Mouse (Mus musculus): ENCODE data around the gene Dlec1. TPM values are rescaled to one million over a fixed set of nuclear protein-coding genes. Genes with fewer than 3 reads are reported as not detected.

The Dlec1 gene
- polyA plus RNA-seq, 1 experiment from 2014 or later: 0.02 TPM

DNA sequence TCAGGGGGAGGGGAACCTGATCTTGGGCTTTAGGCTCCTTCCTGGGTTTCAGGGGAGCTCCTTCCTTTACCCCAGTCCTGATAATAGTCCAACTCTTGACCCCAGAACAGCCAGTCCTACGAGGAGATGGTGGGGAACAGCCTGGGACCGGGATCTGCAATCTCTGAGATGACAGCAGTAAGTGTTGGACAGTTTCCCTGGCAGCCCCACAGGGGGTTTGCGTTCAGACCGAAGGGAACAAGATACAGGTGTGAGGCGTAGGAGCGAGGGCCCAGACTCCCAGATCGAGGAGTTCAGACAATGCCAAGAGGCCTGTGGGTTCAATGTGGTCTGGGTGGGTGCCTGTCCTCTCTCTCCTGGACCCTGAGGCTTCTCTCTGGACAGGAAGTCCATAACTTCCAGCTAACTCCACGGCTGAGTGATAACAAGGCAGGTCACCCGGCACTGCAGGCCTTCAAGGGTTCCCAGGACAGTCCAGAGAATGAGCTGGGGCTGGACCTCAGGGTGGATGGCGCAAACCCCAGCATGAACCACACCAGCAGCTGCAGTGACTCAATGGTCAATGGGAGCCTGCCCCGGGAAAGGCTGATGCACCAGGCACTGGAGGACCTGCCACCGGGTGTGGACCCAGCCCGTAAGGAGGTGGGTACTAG, 32.0 kb upstream of the Dlec1 start:
- Histone ChIP-seq H3K4me3 (ENCODE audit: low read depth, low read length) (no peak overlapping the region), H3K36me3 (ENCODE audit: control insufficient read depth, insufficient read depth) (no peaks in the 10 kb centered on the region), H3K9me3 (replicated peaks; ENCODE audit: control insufficient read depth, low read length) (no peaks in the 10 kb centered on the region), H3K9ac (ENCODE audit: low read depth, low read length) (no peak overlapping the region), H3K27ac (ENCODE audit: low read length) (no peak overlapping the region), H3K27me3 (ENCODE audit: control insufficient read depth, insufficient read depth, low read depth, low read length) (no peaks in the 10 kb centered on the region), H3K4me1 (ENCODE audit: control insufficient read depth, low read depth, low read length) (no peaks in the 10 kb centered on the region), H3K4me2 (ENCODE audit: low read depth, low read length) (no peak overlapping the region)
- ATAC-seq (ENCODE audit: low read depth): no peak
- 65% methylated on average over 13 of the region's 13 CpGs for WGBS (ENCODE audit: insufficient replicate concordance)

DNA sequence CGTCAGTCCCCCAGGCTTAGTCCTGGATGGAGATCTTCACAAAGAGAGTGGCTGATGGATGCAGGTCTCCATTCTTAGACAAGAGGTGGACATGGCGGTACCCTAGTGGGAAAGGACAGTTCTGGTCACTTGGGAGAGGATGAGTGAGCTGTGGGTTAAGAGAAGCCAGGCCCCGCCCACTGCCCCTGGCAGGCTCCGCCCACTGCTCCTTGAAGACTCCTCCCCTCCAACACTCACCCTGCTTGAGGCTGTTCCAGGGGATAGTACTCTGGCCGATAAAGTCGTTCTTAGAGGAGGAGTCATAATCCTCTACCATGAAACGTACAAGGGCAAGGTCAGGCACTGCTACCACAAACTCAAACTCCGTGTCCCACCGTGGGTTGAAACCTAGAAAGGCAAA, 30.5 kb upstream of the Dlec1 start:
- Histone ChIP-seq H3K4me3 (ENCODE audit: low read depth, low read length) (no peak overlapping the region), H3K9ac (ENCODE audit: low read depth, low read length) (no peak overlapping the region), H3K9me3 (replicated peaks; ENCODE audit: control insufficient read depth, low read length) (no peaks in the 10 kb centered on the region), H3K36me3 (ENCODE audit: control insufficient read depth, insufficient read depth) (no peaks in the 10 kb centered on the region), H3K27me3 (ENCODE audit: control insufficient read depth, insufficient read depth, low read depth, low read length) (no peaks in the 10 kb centered on the region), H3K4me1 (ENCODE audit: control insufficient read depth, low read depth, low read length) (no peaks in the 10 kb centered on the region), H3K4me2 (ENCODE audit: low read depth, low read length) (no peak overlapping the region), H3K27ac (ENCODE audit: low read length) (no peak overlapping the region)
- 59% methylated on average over 9 of the region's 9 CpGs for WGBS (ENCODE audit: insufficient replicate concordance)
- no peak for ATAC-seq (ENCODE audit: low read depth)

DNA sequence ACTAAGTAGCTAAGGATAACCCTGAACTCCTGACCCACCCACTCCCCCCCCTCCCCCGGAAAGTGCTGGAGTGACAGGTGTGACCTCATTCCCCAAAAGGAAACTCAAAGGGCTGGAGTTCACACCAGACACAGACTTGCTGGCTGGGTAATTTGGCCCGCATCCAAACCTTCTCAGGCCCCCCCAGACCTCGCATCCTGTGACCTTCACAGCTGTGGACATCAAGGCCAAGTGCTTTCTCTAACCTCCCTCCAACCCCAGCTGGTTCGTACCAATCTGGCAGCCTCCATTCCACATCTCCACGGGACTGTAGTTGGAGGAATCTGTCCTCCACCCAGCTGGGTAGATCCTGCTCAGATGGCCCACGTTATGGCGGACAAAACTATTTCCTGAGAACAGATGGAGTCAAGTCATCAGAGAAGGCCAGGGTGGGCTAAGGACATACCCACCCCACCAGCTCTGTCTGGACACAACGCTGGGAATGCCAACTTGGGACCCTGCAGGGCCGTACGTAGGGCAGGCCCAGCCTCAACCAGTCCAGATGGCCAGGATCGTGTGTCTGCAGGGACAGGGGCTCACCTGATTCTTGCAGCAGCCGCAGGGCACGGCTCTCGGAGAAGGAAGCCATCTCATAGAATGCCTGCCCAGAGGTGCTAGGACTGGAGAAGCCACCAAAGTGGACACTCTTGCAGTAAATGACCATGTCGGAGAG, 28.9 kb upstream of the Dlec1 start:
- Histone ChIP-seq H3K4me3 (ENCODE audit: low read depth, low read length) (no peak overlapping the region), H3K27me3 (ENCODE audit: control insufficient read depth, insufficient read depth, low read depth, low read length) (no peaks in the 10 kb centered on the region), H3K4me2 (ENCODE audit: low read depth, low read length) (no peak overlapping the region), H3K9me3 (replicated peaks; ENCODE audit: control insufficient read depth, low read length) (no peaks in the 10 kb centered on the region), H3K27ac (ENCODE audit: low read length) (no peak overlapping the region), H3K9ac (ENCODE audit: low read depth, low read length) (no peak overlapping the region), H3K4me1 (ENCODE audit: control insufficient read depth, low read depth, low read length) (no peaks in the 10 kb centered on the region), H3K36me3 (ENCODE audit: control insufficient read depth, insufficient read depth) (no peaks in the 10 kb centered on the region)
- no peak for ATAC-seq (ENCODE audit: low read depth)
- WGBS (ENCODE audit: insufficient replicate concordance): 71% methylated on average over 15 of the region's 15 CpGs

DNA sequence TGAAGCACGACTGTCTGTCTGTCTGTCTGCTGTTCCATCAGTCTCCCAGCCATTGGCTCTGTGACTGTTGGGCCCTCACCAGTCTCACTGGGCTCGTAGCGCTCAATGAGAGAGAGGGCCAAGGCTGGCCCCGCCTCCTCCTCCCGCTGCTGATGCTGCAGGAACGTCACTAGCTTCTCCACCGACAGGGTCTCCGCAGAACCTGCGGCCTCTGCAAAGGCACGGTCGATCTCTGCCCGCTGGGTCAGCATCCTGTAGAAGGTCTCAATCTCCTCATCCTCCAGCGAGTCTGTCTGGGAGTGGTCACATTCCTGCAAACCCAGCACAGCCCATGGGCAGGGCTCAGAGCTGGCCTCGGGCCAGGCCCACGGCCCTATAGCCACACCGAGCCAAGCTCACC, 26.6 kb upstream of the Dlec1 start:
- H3K27ac ChIP-seq (ENCODE audit: low read length): no peak overlapping the region
- no peaks in the 10 kb centered on the region for H3K36me3 ChIP-seq (ENCODE audit: control insufficient read depth, insufficient read depth)
- no peak overlapping the region for H3K4me3 ChIP-seq (ENCODE audit: low read depth, low read length)
- ATAC-seq (ENCODE audit: low read depth): peak; percentile 19; the same call in 1 of the 2 replicates
- H3K27me3 ChIP-seq (ENCODE audit: control insufficient read depth, insufficient read depth, low read depth, low read length): no peaks in the 10 kb centered on the region
- H3K9me3 ChIP-seq (replicated peaks; ENCODE audit: control insufficient read depth, low read length): no peaks in the 10 kb centered on the region
- no peak overlapping the region for H3K4me2 ChIP-seq (ENCODE audit: low read depth, low read length)
- 55% methylated on average over 16 of the region's 16 CpGs for WGBS (ENCODE audit: insufficient replicate concordance)
- H3K9ac ChIP-seq (ENCODE audit: low read depth, low read length): no peak overlapping the region
- no peaks in the 10 kb centered on the region for H3K4me1 ChIP-seq (ENCODE audit: control insufficient read depth, low read depth, low read length)

DNA sequence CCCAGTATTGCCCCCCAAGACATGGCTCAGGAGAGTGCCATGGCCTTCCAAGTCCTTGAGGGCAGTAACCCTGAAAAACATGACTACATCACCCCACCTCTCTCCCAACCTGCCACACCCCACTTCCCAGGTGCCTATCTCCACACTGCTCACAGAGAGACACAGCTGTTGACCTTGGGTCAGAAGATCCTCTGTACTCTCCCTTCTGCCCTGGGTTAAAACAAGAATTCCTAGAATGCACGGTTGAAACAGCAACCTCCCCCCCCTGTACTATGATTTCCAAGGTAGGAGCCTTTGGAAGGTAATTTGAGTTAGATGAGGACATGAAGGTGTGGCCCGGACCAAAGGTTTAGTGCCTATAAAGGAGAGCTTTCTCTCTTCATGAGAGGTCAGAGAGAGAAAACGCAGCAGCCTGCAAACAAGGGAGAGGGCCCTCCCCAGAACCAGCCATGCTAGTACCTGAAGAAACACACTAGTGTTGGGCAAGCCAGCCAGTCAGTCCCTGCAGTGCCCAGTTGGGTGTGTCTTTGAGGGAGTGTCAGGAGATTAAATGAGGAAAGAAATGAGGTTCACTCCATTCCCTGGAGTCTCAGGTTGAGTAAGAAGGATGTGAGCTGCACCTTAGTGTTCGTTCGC, 22.1 kb upstream of the Dlec1 start:
- H3K4me3 ChIP-seq (ENCODE audit: low read depth, low read length): no peak overlapping the region
- no peaks in the 10 kb centered on the region for H3K36me3 ChIP-seq (ENCODE audit: control insufficient read depth, insufficient read depth)
- ATAC-seq (ENCODE audit: low read depth): no peak
- H3K9ac ChIP-seq (ENCODE audit: low read depth, low read length): no peak overlapping the region
- no peaks in the 10 kb centered on the region for H3K9me3 ChIP-seq (replicated peaks; ENCODE audit: control insufficient read depth, low read length)
- H3K27me3 ChIP-seq (ENCODE audit: control insufficient read depth, insufficient read depth, low read depth, low read length): no peaks in the 10 kb centered on the region
- no peak overlapping the region for H3K4me2 ChIP-seq (ENCODE audit: low read depth, low read length)
- H3K4me1 ChIP-seq (ENCODE audit: control insufficient read depth, low read depth, low read length): no peaks in the 10 kb centered on the region
- no peak overlapping the region for H3K27ac ChIP-seq (ENCODE audit: low read length)
- 64% methylated on average over 5 of the region's 5 CpGs for WGBS (ENCODE audit: insufficient replicate concordance)

DNA sequence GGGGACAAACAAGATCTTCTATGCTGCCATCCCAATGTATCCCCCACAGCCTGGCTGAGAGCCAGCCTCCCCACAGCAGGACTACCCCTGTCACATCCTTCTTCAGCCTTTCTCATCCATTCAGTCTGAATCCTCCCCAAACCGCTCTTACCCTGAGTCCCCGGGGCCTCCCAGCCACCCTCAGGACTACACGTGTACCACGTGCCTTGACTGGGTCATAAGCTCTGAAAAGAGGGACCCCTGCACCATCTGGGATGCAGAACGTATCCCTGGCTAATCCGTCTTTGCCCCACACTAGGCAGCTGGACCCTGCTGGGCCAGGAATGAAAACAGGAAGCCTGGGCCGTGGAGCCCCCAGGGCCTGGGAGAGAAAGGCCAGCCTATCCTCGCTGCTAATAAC, 20.2 kb upstream of the Dlec1 start:
- no peak overlapping the region for H3K4me2 ChIP-seq (ENCODE audit: low read depth, low read length)
- no peaks in the 10 kb centered on the region for H3K4me1 ChIP-seq (ENCODE audit: control insufficient read depth, low read depth, low read length)
- no peaks in the 10 kb centered on the region for H3K9me3 ChIP-seq (replicated peaks; ENCODE audit: control insufficient read depth, low read length)
- no peaks in the 10 kb centered on the region for H3K36me3 ChIP-seq (ENCODE audit: control insufficient read depth, insufficient read depth)
- no peak overlapping the region for H3K9ac ChIP-seq (ENCODE audit: low read depth, low read length)
- 46% methylated on average over 8 of the region's 8 CpGs for WGBS (ENCODE audit: insufficient replicate concordance)
- H3K27ac ChIP-seq (ENCODE audit: low read length): no peak overlapping the region
- no peak for ATAC-seq (ENCODE audit: low read depth)
- no peak overlapping the region for H3K4me3 ChIP-seq (ENCODE audit: low read depth, low read length)
- peaks cover 2% of the 10 kb centered on the region; the same call in 1 of the 2 replicates for H3K27me3 ChIP-seq (ENCODE audit: control insufficient read depth, insufficient read depth, low read depth, low read length)

DNA sequence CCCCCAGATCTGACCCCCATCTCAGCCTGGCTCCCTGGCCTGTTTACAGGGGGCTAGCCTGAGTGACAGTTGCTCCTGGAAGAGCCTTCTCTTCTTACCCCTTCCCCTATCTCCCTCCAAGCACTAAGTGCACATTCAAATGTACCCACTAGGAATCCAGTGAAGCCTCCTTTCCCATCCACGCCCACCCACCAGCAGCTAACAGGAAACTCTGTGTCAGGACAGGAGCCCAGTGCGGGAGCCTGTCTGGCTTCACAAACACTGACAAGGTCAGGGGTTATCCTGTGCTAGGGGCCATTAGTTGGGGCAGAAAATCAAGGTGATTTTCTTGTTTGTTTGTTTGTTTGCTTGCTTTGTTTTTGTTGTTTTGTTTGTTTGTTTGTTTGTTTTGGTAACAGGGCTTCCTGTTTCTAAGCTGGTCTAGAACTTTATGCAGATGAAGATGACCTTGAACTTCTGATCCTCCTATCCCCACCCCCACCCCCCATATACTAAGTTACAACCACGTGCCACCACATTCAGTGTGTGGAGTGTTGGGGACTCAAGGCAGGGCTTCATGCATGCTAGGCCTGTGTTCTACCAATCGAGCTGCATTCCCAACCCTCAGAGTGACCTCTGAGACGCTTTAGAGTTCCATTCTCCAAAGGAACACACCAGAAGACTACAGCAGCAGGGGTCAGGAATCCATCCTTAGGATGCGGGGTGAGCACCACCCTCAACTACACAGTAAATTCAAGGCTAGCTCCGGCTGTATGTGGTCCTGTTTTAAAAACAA, 19.4 kb upstream of the Dlec1 start:
- H3K9me3 ChIP-seq (replicated peaks; ENCODE audit: control insufficient read depth, low read length): no peaks in the 10 kb centered on the region

DNA sequence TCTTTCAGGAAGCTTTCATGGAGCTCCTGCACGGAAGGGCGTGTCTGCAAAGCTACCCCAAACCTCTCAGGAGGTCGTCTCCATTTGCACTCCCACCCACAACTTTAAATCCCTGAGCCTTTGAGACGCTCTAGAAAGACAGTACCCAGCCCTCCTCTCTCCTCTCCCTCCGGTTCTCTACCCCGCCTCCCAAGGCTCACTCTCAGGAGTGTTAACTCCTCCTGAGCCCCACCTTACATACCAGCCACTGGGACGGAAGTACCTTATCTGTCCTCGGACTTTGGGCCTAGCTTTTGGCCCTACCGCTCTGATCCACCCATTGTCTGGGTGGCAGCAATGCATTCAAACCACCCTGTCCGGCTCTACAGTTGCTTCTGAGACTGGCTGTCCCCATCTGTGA, 18.3 kb upstream of the Dlec1 start:
- Histone ChIP-seq H3K27ac (ENCODE audit: low read length) (no peak overlapping the region), H3K9ac (ENCODE audit: low read depth, low read length) (no peak overlapping the region), H3K27me3 (ENCODE audit: control insufficient read depth, insufficient read depth, low read depth, low read length) (peaks cover 2% of the 10 kb centered on the region; the same call in 1 of the 2 replicates), H3K4me2 (ENCODE audit: low read depth, low read length) (no peak overlapping the region), H3K4me3 (ENCODE audit: low read depth, low read length) (no peak overlapping the region), H3K9me3 (replicated peaks; ENCODE audit: control insufficient read depth, low read length) (no peaks in the 10 kb centered on the region), H3K36me3 (ENCODE audit: control insufficient read depth, insufficient read depth) (no peaks in the 10 kb centered on the region), H3K4me1 (ENCODE audit: control insufficient read depth, low read depth, low read length) (0 out of 2 replicates have a peak, but pooled peaks cover 2% of the 10 kb centered on the region)
- ATAC-seq (ENCODE audit: low read depth): no peak
- WGBS (ENCODE audit: insufficient replicate concordance): 45% methylated on average over 10 of the region's 10 CpGs

More for the DNA sequence above, 19.4 kb upstream of the Dlec1 start:
- no peak for ATAC-seq (ENCODE audit: low read depth)
- Histone ChIP-seq H3K4me3 (ENCODE audit: low read depth, low read length) (no peak overlapping the region), H3K4me2 (ENCODE audit: low read depth, low read length) (no peak overlapping the region), H3K27ac (ENCODE audit: low read length) (no peak overlapping the region), H3K36me3 (ENCODE audit: control insufficient read depth, insufficient read depth) (no peaks in the 10 kb centered on the region), H3K9ac (ENCODE audit: low read depth, low read length) (no peak overlapping the region), H3K27me3 (ENCODE audit: control insufficient read depth, insufficient read depth, low read depth, low read length) (peaks cover 2% of the 10 kb centered on the region; the same call in 1 of the 2 replicates), H3K4me1 (ENCODE audit: control insufficient read depth, low read depth, low read length) (no peaks in the 10 kb centered on the region)
- 49% methylated on average over 7 of the region's 7 CpGs for WGBS (ENCODE audit: insufficient replicate concordance)
